Mouse (Mus musculus) megakaryocyte, adult 5-6 weeks (primary cell): ENCODE measurements around the gene Utp11. TPM values are rescaled to one million over a fixed set of nuclear protein-coding genes. Genes with fewer than 3 reads are reported as not detected.

ENCODE experiments used
- ATAC-seq: 2 replicates; pipeline ENCODE4 v1.8.0; 2016; ENCODE audit warnings: mild to moderate bottlenecking, inconsistent platforms; ENCODE audit not compliant: poor library complexity, severe bottlenecking
- total RNA-seq, 2 experiments: library from RNA; stranded (forward) in 1 of 2; stranded (reverse) in 1 of 2; fragments of 153-499, 151-499 nt in 1 of 2; fragments of 221-1000, 200-1000 nt in 1 of 2; gene quantifications; 2 replicates each; pipeline versions ENCODE4 v1.2.3 to v1.2.4; 2015 to 2017

Gene Utp11
- total RNA-seq, 2 experiments from 2014 or later: 39.4 to 42.0 TPM

- no peak for ATAC-seq
Observed at GRCm38 (mm10) chr4:124704797-124705474, 11.5 kb upstream of the Utp11 start.

- ATAC-seq: peak; percentile 25
Observed at GRCm38 (mm10) chr4:124703881-124704796, 10.7 kb upstream of the Utp11 start.

GRCm38 (mm10) chr4:124703406-124703805 is 10.0 kb upstream of the Utp11 start:
- peak; percentile 17 for ATAC-seq

GRCm38 (mm10) chr4:124701916-124702315 is 8.5 kb upstream of the Utp11 start:
- ATAC-seq: no peak

GRCm38 (mm10) chr4:124701052-124701845 is 7.8 kb upstream of the Utp11 start:
- peak; percentile 36 for ATAC-seq

- ATAC-seq: peak; percentile 39
Observed at GRCm38 (mm10) chr4:124700248-124700971, 7.0 kb upstream of the Utp11 start, which contains the start of gene Fhl3. Fhl3 (plus strand) TSS chr4:124700701.

GRCm38 (mm10) chr4:124699791-124700190 is 6.4 kb upstream of the Utp11 start:
- ATAC-seq: no peak

GRCm38 (mm10) chr4:124695786-124696516 is 2.6 kb upstream of the Utp11 start:
- peak; percentile 49 for ATAC-seq

GRCm38 (mm10) chr4:124694572-124694971 is 1.2 kb upstream of the Utp11 start:
- no peak for ATAC-seq

GRCm38 (mm10) chr4:124692416-124692861 is 961 bp downstream of the Utp11 start:
- no peak for ATAC-seq

- no peak for ATAC-seq
Observed at GRCm38 (mm10) chr4:124691455-124691854, 1.9 kb downstream of the Utp11 start.

- ATAC-seq: no peak
Observed at GRCm38 (mm10) chr4:124685897-124686402, 7.5 kb downstream of the Utp11 start.

- ATAC-seq: no peak
Observed at GRCm38 (mm10) chr4:124685453-124685852, 7.9 kb downstream of the Utp11 start.

- ATAC-seq: no peak
Observed at GRCm38 (mm10) chr4:124685004-124685403, 8.4 kb downstream of the Utp11 start.

GRCm38 (mm10) chr4:124683474-124683873 is 9.9 kb downstream of the Utp11 start:
- no peak for ATAC-seq

- ATAC-seq: peak; percentile 47
Observed at GRCm38 (mm10) chr4:124682270-124682669, 11.1 kb downstream of the Utp11 start.

- no peak for ATAC-seq
Observed at GRCm38 (mm10) chr4:124675958-124676357, 17.4 kb downstream of the Utp11 start.

GRCm38 (mm10) chr4:124675037-124675436 is 18.4 kb downstream of the Utp11 start:
- peak; percentile 60 for ATAC-seq

GRCm38 (mm10) chr4:124674334-124675032 is 18.9 kb downstream of the Utp11 start:
- ATAC-seq: no peak
